ENCODE assay signal across 8 mouse cellular contexts in genomic region chrX:68495144-68495493, GRCm38 (mm10).
A peak's percentile ranks its signal among the peaks of the same experiment; 100 is the strongest.
DNase-seq lines count a peak whose midpoint lies in the region; ATAC-seq lines count a peak whose summit lies in the region.

No protein-coding gene starts in this region.

- H3K4me1 ChIP-seq in hindbrain, embryonic 11.5 days (replicated peaks; ENCODE audit: control insufficient read depth, insufficient read depth, low read length), result no peaks in the 10 kb centered on the region

- H3K4me2 ChIP-seq in hindbrain, embryonic 11.5 days (replicated peaks; ENCODE audit: low read depth, low read length), result no peak overlapping the region

- no peaks in the 10 kb centered on the region for H3K27me3 ChIP-seq in hindbrain, embryonic 11.5 days (ENCODE audit: control insufficient read depth, insufficient read depth, low read length)

- DNase-seq in adrenal gland, adult 2 months, result peak; percentile 19
- no peak for DNase-seq in adrenal gland, postnatal 4 days (ENCODE audit: low spot score in 2 of 2)
- peak; percentile 2 for DNase-seq in right cerebral cortex, postnatal 4 days
- DNase-seq in right cerebral cortex, adult 2 months (ENCODE audit: low spot score in 2 of 2), result no peak
- peak; percentile 59 to 72 for DNase-seq in heart, adult 9 months (ENCODE audit: low spot score in 2 of 2)
- no peak for DNase-seq in neural tube, embryonic 10.5 days (ENCODE audit: extremely low spot score, low spot score)
- DNase-seq in hindbrain, embryonic 11.5 days (ENCODE audit: low spot score), result no peak
- DNase-seq in left cerebral cortex, adult 9 months (ENCODE audit: low spot score in 2 of 2), result no peak

- no peak for ATAC-seq in hindbrain, embryonic 11.5 days (ENCODE audit: low FRiP score)

- H3K27ac ChIP-seq in hindbrain, embryonic 11.5 days (ENCODE audit: low read depth, low read length), result no peak overlapping the region

- H3K9ac ChIP-seq in hindbrain, embryonic 11.5 days (ENCODE audit: low read depth, low read length), result no peak overlapping the region

- H3K36me3 ChIP-seq in hindbrain, embryonic 11.5 days (ENCODE audit: control insufficient read depth, insufficient read depth, low read length), result no peaks in the 10 kb centered on the region

- H3K9me3 ChIP-seq in hindbrain, embryonic 11.5 days (ENCODE audit: control insufficient read depth, low read length), result no peaks in the 10 kb centered on the region

- no peak overlapping the region for H3K4me3 ChIP-seq in hindbrain, embryonic 11.5 days (ENCODE audit: low read depth, low read length)

- 86% methylated on average over 3 of the region's 3 CpGs for WGBS in hindbrain, embryonic 11.5 days

Comparison
In these comparisons a context has a peak if more than half of its experiments do, and no peak if none do; other contexts are left out.
1. DNase-seq: peak in adrenal gland, adult 2 months (single experiment), right cerebral cortex, postnatal 4 days (single experiment) and heart, adult 9 months (2 of 2); none in adrenal gland, postnatal 4 days (0 of 2), right cerebral cortex, adult 2 months (0 of 2), neural tube, embryonic 10.5 days (single experiment), hindbrain, embryonic 11.5 days (single experiment) and left cerebral cortex, adult 9 months (0 of 2).